Mouse (Mus musculus) heart, postnatal 0 days (tissue): ENCODE results near the gene Zswim4.

ENCODE experiments used
- CTCF ChIP-seq: IDR thresholded peaks from 2 replicates; pipeline ENCODE4 v1.5.1; 2016; ENCODE audit warnings: antibody characterized with exemption, control low read depth, low read depth
- EP300 ChIP-seq: IDR thresholded peaks from 2 replicates; pipeline ENCODE4 v1.6.1; 2016; ENCODE audit warnings: antibody characterized with exemption, low read depth

GRCm38 (mm10) chr8:84249257-84250170, 12.7 kb upstream of the Zswim4 start, which contains the start of gene D8Ertd738e:
- peak; percentile 26; the same call in 1 of the 2 replicates for TF ChIP-seq EP300
- no peak for TF ChIP-seq CTCF
